Mouse (Mus musculus) lung, embryonic 14.5 days (tissue): ENCODE results near the gene Scin. TPM values are rescaled to one million over a fixed set of nuclear protein-coding genes. Genes with fewer than 3 reads are reported as not detected.

ENCODE experiments used
- ATAC-seq: fragments of 200-750 bp; cut with Nextera tagmentation; 2 replicates; pipeline ENCODE4 v1.8.0; 2017; ENCODE audit warnings: mild to moderate bottlenecking, moderate TSS enrichment, moderate library complexity; ENCODE audit not compliant: insufficient read depth
- DNase-seq: peaks from one replicate; pipeline ENCODE4 v3.0.0-alpha.2; 2015
- H3K27ac ChIP-seq: fragments of 300-500 bp; sonication (generic); 2 replicates; pipeline ENCODE4 v1.5.1; 2014; ENCODE audit warnings: low read depth, mild to moderate bottlenecking, moderate library complexity
- H3K27me3 ChIP-seq: fragments of 300-500 bp; sonication (generic); 2 replicates; pipeline ENCODE4 v1.6.1; 2014; ENCODE audit warnings: low read length, control low read depth; ENCODE audit not compliant: insufficient read depth
- H3K36me3 ChIP-seq: fragments of 300-500 bp; sonication (generic); 2 replicates; pipeline ENCODE4 v1.6.1; 2014; ENCODE audit warnings: control low read depth; ENCODE audit not compliant: insufficient read depth
- H3K4me1 ChIP-seq: fragments of 300-500 bp; sonication (generic); 2 replicates; pipeline ENCODE4 v1.6.1; 2014; ENCODE audit warnings: antibody characterized with exemption, control low read depth; ENCODE audit not compliant: insufficient read depth
- H3K4me2 ChIP-seq: fragments of 300-500 bp; sonication (generic); 2 replicates; pipeline ENCODE4 v1.6.1; 2014; ENCODE audit warnings: mild to moderate bottlenecking
- H3K4me3 ChIP-seq: fragments of 300-500 bp; sonication (generic); 2 replicates; pipeline ENCODE4 v1.5.1; 2014; ENCODE audit warnings: low read depth, low read length
- H3K9ac ChIP-seq: fragments of 300-500 bp; sonication (generic); 2 replicates; pipeline ENCODE4 v1.6.1; 2014
- H3K9me3 ChIP-seq: fragments of 300-500 bp; sonication (generic); 2 replicates; pipeline ENCODE4 v1.6.1; 2016; ENCODE audit warnings: low read depth, low read length, control low read depth
- CTCF ChIP-seq: IDR thresholded peaks from 2 replicates; pipeline ENCODE4 v1.5.1; 2016; ENCODE audit warnings: antibody characterized with exemption, low read depth
- WGBS: fragments of 180-500 bp; shearing (Covaris S2); extraction: QIAGEN DNeasy Blood & Tissue Kit; methylation state at CpG from one replicate; pipeline ENCODE4 v1.1.7; 2014; 5-methylcytosine and 5-hydroxymethylcytosine counted together
- polyA plus RNA-seq: library from polyadenylated mRNA; unstranded; fragments of >200 nt; fragmentation: Nextera tagmentation; extraction: Ambion mirVana; gene quantifications from 2 replicates; pipeline ENCODE4 v1.2.1, GENCODE M21; 2014

Gene Scin
- polyA plus RNA-seq, 1 experiment from 2014 or later = 0.21 TPM

GRCm38 (mm10) chr12:40160777-40161176, 26.7 kb upstream of the Scin start:
- H3K4me3 ChIP-seq = no peak overlapping the region
- H3K9ac ChIP-seq = no peak overlapping the region
- WGBS = 62% methylated on average over 2 of the region's 2 CpGs
- H3K27me3 ChIP-seq = no peaks in the 10 kb centered on the region
- H3K4me2 ChIP-seq = no peak overlapping the region
- H3K9me3 ChIP-seq = no peaks in the 10 kb centered on the region
- H3K27ac ChIP-seq = no peak overlapping the region
- DNase-seq (no peak), ATAC-seq (no peak)
- no peaks in the 10 kb centered on the region for H3K4me1 ChIP-seq
- no peaks in the 10 kb centered on the region for H3K36me3 ChIP-seq
- TF ChIP-seq CTCF = no peak

- H3K36me3 ChIP-seq = no peaks in the 10 kb centered on the region
- H3K4me1 ChIP-seq = no peaks in the 10 kb centered on the region
- no peak overlapping the region for H3K27ac ChIP-seq
- no peaks in the 10 kb centered on the region for H3K9me3 ChIP-seq
- 84% methylated on average over 6 of the region's 6 CpGs for WGBS
- ATAC-seq (no peak), DNase-seq (no peak)
- TF ChIP-seq CTCF = no peak
- H3K4me3 ChIP-seq = no peak overlapping the region
- H3K27me3 ChIP-seq = no peaks in the 10 kb centered on the region
- no peak overlapping the region for H3K9ac ChIP-seq
- H3K4me2 ChIP-seq = no peak overlapping the region
Measured at GRCm38 (mm10) chr12:40154188-40154587, 20.2 kb upstream of the Scin start.

GRCm38 (mm10) chr12:40152353-40153069, 18.5 kb upstream of the Scin start:
- no peak overlapping the region for H3K9ac ChIP-seq
- WGBS = 72% methylated on average over 8 of the region's 8 CpGs

GRCm38 (mm10) chr12:40147319-40147718, 13.3 kb upstream of the Scin start:
- no peak overlapping the region for H3K4me2 ChIP-seq

More at GRCm38 (mm10) chr12:40152353-40153069, 18.5 kb upstream of the Scin start:
- Histone ChIP-seq H3K27ac (no peak overlapping the region), H3K4me2 (no peak overlapping the region), H3K27me3 (no peaks in the 10 kb centered on the region), H3K36me3 (no peaks in the 10 kb centered on the region), H3K4me3 (no peak overlapping the region), H3K9me3 (no peaks in the 10 kb centered on the region), H3K4me1 (no peaks in the 10 kb centered on the region)
- no peak for TF ChIP-seq CTCF
- ATAC-seq = no peak
- DNase-seq = no peak

GRCm38 (mm10) chr12:40146510-40146909, 12.5 kb upstream of the Scin start:
- 71% methylated on average over 5 of the region's 5 CpGs for WGBS
- ATAC-seq = no peak
- Histone ChIP-seq H3K36me3 (no peaks in the 10 kb centered on the region), H3K9me3 (no peaks in the 10 kb centered on the region), H3K9ac (no peak overlapping the region), H3K4me3 (no peak overlapping the region), H3K4me1 (no peaks in the 10 kb centered on the region), H3K27ac (no peak overlapping the region), H3K4me2 (no peak overlapping the region), H3K27me3 (no peaks in the 10 kb centered on the region)
- DNase-seq = no peak
- TF ChIP-seq CTCF = no peak

More at GRCm38 (mm10) chr12:40147319-40147718, 13.3 kb upstream of the Scin start:
- ATAC-seq (no peak), DNase-seq (no peak)
- no peak overlapping the region for H3K4me3 ChIP-seq
- H3K9me3 ChIP-seq = no peaks in the 10 kb centered on the region
- no peaks in the 10 kb centered on the region for H3K36me3 ChIP-seq
- WGBS = 49% methylated on average over 4 of the region's 4 CpGs
- no peak for TF ChIP-seq CTCF
- H3K9ac ChIP-seq = no peak overlapping the region
- H3K4me1 ChIP-seq = no peaks in the 10 kb centered on the region
- no peaks in the 10 kb centered on the region for H3K27me3 ChIP-seq
- no peak overlapping the region for H3K27ac ChIP-seq

GRCm38 (mm10) chr12:40140706-40141105, 6.7 kb upstream of the Scin start:
- Histone ChIP-seq H3K4me2 (no peak overlapping the region), H3K36me3 (no peaks in the 10 kb centered on the region), H3K27ac (no peak overlapping the region), H3K27me3 (no peaks in the 10 kb centered on the region), H3K4me1 (no peaks in the 10 kb centered on the region), H3K9me3 (no peaks in the 10 kb centered on the region), H3K9ac (no peak overlapping the region), H3K4me3 (no peak overlapping the region)
- 57% methylated on average over 5 of the region's 5 CpGs for WGBS
- DNase-seq (no peak), ATAC-seq (no peak)
- TF ChIP-seq CTCF = no peak

- Histone ChIP-seq H3K4me1 (no peaks in the 10 kb centered on the region), H3K27me3 (no peaks in the 10 kb centered on the region), H3K27ac (no peak overlapping the region), H3K9me3 (no peaks in the 10 kb centered on the region), H3K9ac (no peak overlapping the region), H3K4me3 (no peak overlapping the region), H3K36me3 (no peaks in the 10 kb centered on the region), H3K4me2 (no peak overlapping the region)
- TF ChIP-seq CTCF = no peak
- DNase-seq (no peak), ATAC-seq (no peak)
- 84% methylated on average over 8 of the region's 8 CpGs for WGBS
Measured at GRCm38 (mm10) chr12:40139484-40140245, 5.6 kb upstream of the Scin start.
